Mouse (Mus musculus): ENCODE data around the gene Ppp2r5a.
A peak's percentile ranks its signal among the peaks of the same experiment; 100 is the strongest.

DNA sequence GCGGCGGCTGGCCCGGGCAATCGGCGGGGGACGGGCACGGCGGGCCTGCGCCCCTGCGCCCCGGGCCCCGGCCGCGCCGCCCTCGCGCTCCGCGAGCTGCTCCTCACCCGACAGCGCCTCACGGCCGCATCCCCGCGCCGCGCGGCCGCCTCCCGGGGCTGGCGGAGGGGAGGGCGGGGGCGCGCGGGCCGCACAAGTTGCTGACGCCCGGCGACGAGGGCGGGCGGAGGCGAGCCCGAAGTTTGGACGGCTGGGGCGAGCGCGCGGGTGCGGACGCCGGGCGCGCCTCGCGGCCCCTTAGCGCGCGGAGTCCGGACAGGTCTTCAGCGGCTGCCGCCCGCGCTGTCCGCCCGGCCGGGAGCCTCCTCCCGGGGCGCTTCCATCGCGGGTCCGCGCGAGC, 6.6 kb downstream of the Ppp2r5a start:
- TF ChIP-seq MAX (IDR thresholded peaks at IDR 0.05; ENCODE audit: low read length) (no peak), JUND (conservative IDR thresholded peaks at IDR 0.05; ENCODE audit: low read depth, low read length) (no peak), CTCF (conservative IDR thresholded peaks at IDR 0.05 in 1 of 2, IDR thresholded peaks at IDR 0.05 in 1 of 2; ENCODE audit: low read depth in 2 of 2, low read length in 2 of 2) (no peak), EP300 (IDR thresholded peaks at IDR 0.05; ENCODE audit: low read length) (no peak), USF1 (IDR thresholded peaks at IDR 0.05; ENCODE audit: low read depth, low read length) (no peak), SIN3A (IDR thresholded peaks at IDR 0.05; ENCODE audit: low read length) (no peak), ETS1 (conservative IDR thresholded peaks at IDR 0.05; ENCODE audit: low read depth, low read length) (no peak), UBTF (IDR thresholded peaks at IDR 0.05; ENCODE audit: low read depth, low read length) (0 out of 2 replicates have a peak, but pooled peaks have one; percentile 64)

All from CH12.LX (cell line).